Mouse (Mus musculus) heart, embryonic 11.5 days (tissue): ENCODE measurements at regions not wholly inside any gene's neighbourhood (a gene's known extent, or its start where the extent isn't known, plus 50 kb on each side); places are given as distances from the start of the nearest gene placed in this dataset.

ENCODE experiments used
- ATAC-seq: fragments of 200-750 bp; cut with Nextera tagmentation; replicated peaks from 2 replicates; pipeline ENCODE4 v1.8.0; 2017; ENCODE audit warnings: moderate library complexity; ENCODE audit not compliant: insufficient number of reproducible peaks, low FRiP score, low TSS enrichment
- H3K27ac ChIP-seq: fragments of 300-500 bp; sonication (generic); 2 replicates; pipeline ENCODE4 v1.5.1; 2014; ENCODE audit warnings: mild to moderate bottlenecking, low read depth, low read length
- H3K27me3 ChIP-seq: fragments of 300-500 bp; sonication (generic); 2 replicates; pipeline ENCODE4 v1.6.1; 2014; ENCODE audit warnings: mild to moderate bottlenecking, low read length, mixed read lengths; ENCODE audit not compliant: control insufficient read depth, insufficient read depth
- H3K36me3 ChIP-seq: fragments of 300-500 bp; sonication (generic); 2 replicates; pipeline ENCODE4 v1.6.1; 2014; ENCODE audit warnings: mild to moderate bottlenecking, low read length, moderate library complexity, mixed read lengths; ENCODE audit not compliant: control insufficient read depth, insufficient read depth
- H3K4me1 ChIP-seq: fragments of 300-500 bp; sonication (generic); 2 replicates; pipeline ENCODE4 v1.6.1; 2014; ENCODE audit warnings: low read length; ENCODE audit not compliant: control insufficient read depth, insufficient read depth
- H3K4me2 ChIP-seq: fragments of 300-500 bp; sonication (generic); 2 replicates; pipeline ENCODE4 v1.6.1; 2014; ENCODE audit warnings: mild to moderate bottlenecking, moderate library complexity
- H3K4me3 ChIP-seq: fragments of 300-500 bp; sonication (generic); 2 replicates; pipeline ENCODE4 v1.5.1; 2014; ENCODE audit warnings: low read depth, low read length
- H3K9ac ChIP-seq: fragments of 300-500 bp; sonication (generic); 2 replicates; pipeline ENCODE4 v1.6.1; 2014; ENCODE audit warnings: mild to moderate bottlenecking, low read depth, low read length, moderate library complexity
- H3K9me3 ChIP-seq: fragments of 300-500 bp; sonication (generic); replicated peaks from 2 replicates; pipeline ENCODE4 v1.6.1; 2016; ENCODE audit warnings: low read length; ENCODE audit not compliant: control insufficient read depth
- WGBS: fragments of 180-500 bp; shearing (Covaris S2); extraction: QIAGEN DNeasy Blood & Tissue Kit; methylation state at CpG from one replicate; pipeline ENCODE4 v1.1.7; 2014; ENCODE audit not compliant: insufficient replicate concordance; 5-methylcytosine and 5-hydroxymethylcytosine counted together

GRCm38 (mm10) chr19:26974576-26975204 is 89.0 kb downstream of the Gm815 start:
- Histone ChIP-seq H3K36me3 (no peaks in the 10 kb centered on the region), H3K4me3 (no peak overlapping the region), H3K27ac (no peak overlapping the region), H3K9ac (no peak overlapping the region), H3K27me3 (no peaks in the 10 kb centered on the region), H3K4me2 (no peak overlapping the region), H3K9me3 (no peaks in the 10 kb centered on the region), H3K4me1 (no peaks in the 10 kb centered on the region)
- WGBS, result 89% methylated on average over 3 of the region's 3 CpGs
- ATAC-seq, result no peak

- ATAC-seq, result no peak
- H3K9me3 ChIP-seq, result no peaks in the 10 kb centered on the region
- 66% methylated on average over 7 of the region's 7 CpGs for WGBS
These were observed 91.1 kb downstream of the Gm815 start for GRCm38 (mm10) chr19:26976604-26977322.

GRCm38 (mm10) chr19:26977887-26978639 is 92.4 kb downstream of the Gm815 start:
- Histone ChIP-seq H3K36me3 (no peaks in the 10 kb centered on the region), H3K27me3 (no peaks in the 10 kb centered on the region), H3K9ac (no peak overlapping the region), H3K9me3 (no peaks in the 10 kb centered on the region), H3K27ac (no peak overlapping the region), H3K4me2 (no peak overlapping the region), H3K4me1 (no peaks in the 10 kb centered on the region), H3K4me3 (no peak overlapping the region)
- ATAC-seq, result no peak
- 71% methylated on average over 14 of the region's 14 CpGs for WGBS

More at GRCm38 (mm10) chr19:26976604-26977322, 91.1 kb downstream of the Gm815 start:
- no peaks in the 10 kb centered on the region for H3K36me3 ChIP-seq
- no peak overlapping the region for H3K4me3 ChIP-seq
- no peaks in the 10 kb centered on the region for H3K4me1 ChIP-seq
- H3K9ac ChIP-seq, result no peak overlapping the region
- H3K4me2 ChIP-seq, result no peak overlapping the region
- H3K27ac ChIP-seq, result no peak overlapping the region
- no peaks in the 10 kb centered on the region for H3K27me3 ChIP-seq

DNA sequence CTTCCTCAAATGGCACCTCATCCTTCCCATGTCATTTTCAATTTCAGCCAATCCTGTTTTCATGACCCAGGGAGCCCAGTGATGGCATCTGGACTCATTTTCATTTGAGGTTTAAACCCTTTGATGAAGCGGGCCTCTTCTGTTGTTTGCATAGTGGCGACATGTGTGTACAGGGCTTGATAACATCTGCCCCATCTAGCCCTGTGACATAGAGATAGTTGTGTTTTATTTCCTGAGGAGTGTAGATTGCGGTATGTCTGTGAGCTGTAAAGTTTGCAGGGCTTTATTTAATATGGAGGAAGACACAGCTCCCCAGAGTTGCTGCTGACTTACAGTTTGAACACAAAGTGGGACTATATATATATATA is 92.9 kb downstream of the Gm815 start:
- WGBS, result 67% methylated on average over 3 of the region's 3 CpGs
- Histone ChIP-seq H3K27me3 (no peaks in the 10 kb centered on the region), H3K9ac (no peak overlapping the region), H3K4me3 (no peak overlapping the region), H3K4me2 (no peak overlapping the region), H3K4me1 (no peaks in the 10 kb centered on the region), H3K36me3 (no peaks in the 10 kb centered on the region), H3K9me3 (no peaks in the 10 kb centered on the region), H3K27ac (no peak overlapping the region)
- ATAC-seq, result no peak

DNA sequence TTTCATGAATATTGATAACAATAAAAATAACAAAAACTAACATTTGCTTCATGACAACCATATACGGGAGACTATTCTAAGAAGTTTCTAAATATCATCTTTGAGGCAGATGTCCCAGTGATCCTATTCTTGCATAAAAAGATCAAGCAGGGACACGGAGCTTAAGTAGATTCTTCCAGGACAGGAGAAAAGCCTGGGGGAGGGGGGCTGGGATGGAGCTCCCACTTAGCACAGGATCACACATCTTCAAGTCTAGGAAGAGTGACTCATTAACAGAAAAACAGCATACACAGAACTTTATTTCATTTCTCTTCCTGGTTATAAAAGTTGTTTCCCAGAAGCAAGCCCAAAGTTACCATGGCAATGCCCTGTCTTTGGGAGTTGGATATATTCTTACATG is 93.6 kb downstream of the Gm815 start:
- 85% methylated on average over 2 of the region's 2 CpGs for WGBS
- no peak overlapping the region for H3K4me3 ChIP-seq
- no peak overlapping the region for H3K27ac ChIP-seq
- no peak overlapping the region for H3K9ac ChIP-seq
- no peaks in the 10 kb centered on the region for H3K9me3 ChIP-seq
- H3K27me3 ChIP-seq, result no peaks in the 10 kb centered on the region
- no peaks in the 10 kb centered on the region for H3K36me3 ChIP-seq
- no peak for ATAC-seq
- H3K4me2 ChIP-seq, result no peak overlapping the region
- H3K4me1 ChIP-seq, result no peaks in the 10 kb centered on the region

- ATAC-seq, result no peak
- H3K4me1 ChIP-seq, result peaks cover 8% of the 10 kb centered on the region; the same call in 1 of the 2 replicates
- H3K9me3 ChIP-seq, result no peaks in the 10 kb centered on the region
- H3K36me3 ChIP-seq, result no peaks in the 10 kb centered on the region
- WGBS, result 71% methylated on average over 1 of the region's 1 CpGs
- H3K27ac ChIP-seq, result no peak overlapping the region
- H3K9ac ChIP-seq, result no peak overlapping the region
- no peak overlapping the region for H3K4me2 ChIP-seq
- no peaks in the 10 kb centered on the region for H3K27me3 ChIP-seq
- no peak overlapping the region for H3K4me3 ChIP-seq
These were observed 101.0 kb downstream of the Gm815 start for GRCm38 (mm10) chr19:26986672-26987071.

DNA sequence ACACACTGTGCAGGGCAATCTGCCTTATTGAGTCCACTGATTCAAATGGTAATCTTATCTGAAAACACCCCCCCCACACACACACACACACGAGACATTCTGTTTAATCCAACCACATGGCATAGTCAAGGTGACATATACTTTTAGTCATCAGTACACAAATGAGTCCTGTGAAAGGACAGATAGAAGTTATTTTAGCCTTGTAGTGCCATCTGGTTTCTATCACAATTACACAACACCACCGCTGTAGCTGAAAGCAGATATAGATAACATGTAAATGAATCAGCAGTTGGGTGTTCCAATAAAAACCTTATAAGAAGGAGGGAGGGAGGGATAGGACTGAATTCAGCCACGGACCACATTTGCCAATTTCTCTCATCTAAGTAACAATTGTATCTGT is 101.5 kb downstream of the Gm815 start:
- no peak overlapping the region for H3K27ac ChIP-seq
- H3K9ac ChIP-seq, result no peak overlapping the region
- H3K4me1 ChIP-seq, result peaks cover 8% of the 10 kb centered on the region; the same call in 1 of the 2 replicates
- no peak for ATAC-seq
- no peaks in the 10 kb centered on the region for H3K9me3 ChIP-seq
- H3K4me3 ChIP-seq, result no peak overlapping the region
- WGBS, result 21% methylated on average over 3 of the region's 3 CpGs
- H3K27me3 ChIP-seq, result no peaks in the 10 kb centered on the region
- no peak overlapping the region for H3K4me2 ChIP-seq
- no peaks in the 10 kb centered on the region for H3K36me3 ChIP-seq

- Histone ChIP-seq H3K27me3 (no peaks in the 10 kb centered on the region), H3K27ac (no peak overlapping the region), H3K9me3 (no peaks in the 10 kb centered on the region), H3K36me3 (no peaks in the 10 kb centered on the region), H3K9ac (no peak overlapping the region), H3K4me1 (peaks cover 8% of the 10 kb centered on the region; the same call in 1 of the 2 replicates), H3K4me2 (no peak overlapping the region), H3K4me3 (no peak overlapping the region)
- WGBS, result 79% methylated on average over 6 of the region's 6 CpGs
- no peak for ATAC-seq
These were observed 102.3 kb downstream of the Gm815 start for GRCm38 (mm10) chr19:26987909-26988456.
